Mouse (Mus musculus) left cerebral cortex, adult 18-20 months (tissue): ENCODE measurements around the gene Gm2000. TPM values are rescaled to one million over a fixed set of nuclear protein-coding genes. Genes with fewer than 3 reads are reported as not detected.
"Not testable (repeated sequence)": the region's sequence is repeated elsewhere in the genome, so short reads cannot be mapped to it uniquely, and the experiment has no call there.

Experiments
- DNase-seq, 2 experiments: peaks; one replicate each; pipeline ENCODE4 v3.0.0; 2021 to 2022; ENCODE audit warnings: low spot score in 2 of 2, mixed read lengths in 1 of 2
- long read RNA-seq, 2 experiments: library from polyadenylated mRNA; stranded (forward); transcript quantifications; one replicate each; pipeline ENCODE4 v2.0.0; 2021
- total RNA-seq, 2 experiments: library from RNA; stranded (reverse); gene quantifications; 2 replicates each; pipeline ENCODE4 v1.2.3; 2021

Gene Gm2000
- 100 to 1,000 TPM; 343 to 373 TPM for total RNA-seq
- long read RNA-seq, experiment 1, transcript Gm2000-201 (1 exons, 445 nt), result major isoform, 18 of 18 reads
- long read RNA-seq, experiment 1, partial matches to known transcripts, result 0 of 18 reads
- long read RNA-seq, experiment 1, other reads (novel, unspliced or antisense), result 0 of 18 reads
- long read RNA-seq, experiment 2, transcript Gm2000-201 (1 exons, 445 nt), result major isoform, 18 of 18 reads
- long read RNA-seq, experiment 2, partial matches to known transcripts, result 0 of 18 reads
- long read RNA-seq, experiment 2, other reads (novel, unspliced or antisense), result 0 of 18 reads

DNA sequence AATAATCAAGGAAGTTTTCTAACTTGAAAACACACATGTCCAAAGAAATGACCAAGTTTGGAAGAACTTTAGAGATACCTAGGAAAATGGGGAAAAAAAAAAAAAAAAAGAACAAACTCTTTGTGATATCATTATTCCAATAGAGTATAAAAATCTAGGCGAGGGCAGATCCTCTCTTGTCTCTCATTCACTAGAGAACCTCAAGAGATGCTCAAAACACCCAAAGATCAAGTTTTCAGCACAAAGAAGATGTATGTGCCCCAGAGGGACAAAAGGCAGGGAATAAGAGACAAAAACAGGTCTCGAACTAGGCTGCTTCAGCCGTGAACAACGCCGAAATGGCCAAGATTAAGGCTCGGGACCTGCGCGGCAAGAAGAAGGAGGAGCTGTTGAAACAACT lies at the start of gene Gm2000:
Gene Gm2000, plus strand, starts transcription at position 301 of the 400 bp plus-strand sequence.
- DNase-seq, result no peak

DNA sequence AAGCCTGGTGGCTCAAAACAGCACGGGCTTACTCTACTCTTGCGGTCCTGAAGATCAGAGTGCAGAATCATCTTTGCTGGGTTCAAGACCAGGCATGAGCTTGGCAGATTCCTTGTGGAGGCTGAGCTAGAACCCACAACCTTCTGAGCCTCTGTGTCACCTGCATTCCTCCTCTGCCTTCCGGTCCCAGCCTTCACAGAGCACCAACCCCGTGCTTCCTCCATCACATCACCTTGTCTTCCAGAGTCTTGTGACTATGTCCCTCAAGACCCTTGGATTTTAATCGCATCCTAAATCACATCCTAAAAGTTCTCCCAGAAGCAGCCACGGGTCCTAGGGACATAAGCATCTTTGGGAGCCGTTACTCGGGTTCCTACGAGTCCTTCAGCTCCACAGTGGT lies 42.7 kb upstream of the Gm2000 start:
- no peak for DNase-seq

DNA sequence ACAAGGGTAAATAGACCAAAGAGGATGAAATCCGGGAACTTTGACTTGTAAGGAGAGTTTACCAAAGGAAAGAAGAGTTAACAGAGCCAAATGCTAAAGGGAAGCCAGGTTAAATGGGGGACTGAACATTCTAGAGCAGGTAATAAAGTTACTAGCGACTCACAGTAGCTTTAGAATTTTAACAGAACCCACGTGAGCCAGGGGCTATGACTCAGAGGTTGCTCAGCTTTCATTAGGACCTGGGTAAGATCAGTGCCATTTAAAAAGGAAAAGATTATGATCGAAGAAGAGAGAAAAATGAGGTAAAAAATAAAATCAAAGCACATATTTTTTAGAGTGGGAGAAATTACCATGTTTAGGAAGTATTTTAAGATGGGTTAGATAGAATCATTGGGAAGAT lies 25.0 kb upstream of the Gm2000 start:
- DNase-seq, result no peak

- no peak for DNase-seq
Observed at GRCm38 (mm10) chr1:156344433-156344832, 21.4 kb upstream of the Gm2000 start.

DNA sequence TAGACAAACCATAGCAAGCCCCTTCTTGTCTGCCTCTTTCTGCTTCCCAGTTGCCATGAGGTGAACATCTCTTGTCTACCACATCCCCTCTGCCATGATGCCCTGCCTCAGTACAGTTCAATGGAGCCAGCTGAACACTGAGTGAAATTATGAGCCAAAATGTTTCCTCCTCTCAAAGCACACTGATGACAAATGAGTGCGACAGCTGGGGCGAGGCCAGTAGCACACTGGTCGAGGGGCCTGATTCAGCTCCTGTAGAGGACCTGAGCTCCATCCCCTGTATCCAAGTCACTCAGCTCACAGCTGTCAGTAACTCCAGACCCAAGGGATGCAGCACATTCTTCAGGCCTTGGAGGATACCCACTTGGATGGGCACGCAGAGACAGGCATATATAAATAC lies 20.2 kb upstream of the Gm2000 start:
- DNase-seq, result no peak

- DNase-seq, result no peak
Observed at GRCm38 (mm10) chr1:156349031-156349430, 16.8 kb upstream of the Gm2000 start.

- DNase-seq, result no peak
Observed at GRCm38 (mm10) chr1:156350441-156350840, 15.4 kb upstream of the Gm2000 start.

GRCm38 (mm10) chr1:156352466-156352865 lies 13.4 kb upstream of the Gm2000 start:
- DNase-seq, result no peak

DNA sequence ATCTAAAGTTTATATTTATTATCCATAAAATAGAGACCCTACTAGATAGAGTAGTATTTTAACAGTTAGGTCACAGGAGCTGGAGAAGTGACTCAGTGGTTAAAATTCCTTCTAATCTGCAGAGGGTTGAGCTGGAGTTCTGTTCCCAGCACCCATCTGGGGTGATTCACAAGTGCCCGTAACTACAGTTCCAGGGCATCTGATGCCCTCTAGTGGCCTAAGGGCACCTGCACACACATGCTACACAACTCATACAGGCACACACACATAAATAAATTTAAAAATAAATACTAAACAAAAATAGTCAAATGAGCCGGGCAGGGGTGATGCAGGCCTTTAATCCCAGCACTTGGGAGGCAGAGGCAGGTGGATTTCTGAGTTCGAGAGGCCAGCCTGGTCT lies 15.4 kb downstream of the Gm2000 start:
- no peak for DNase-seq

DNA sequence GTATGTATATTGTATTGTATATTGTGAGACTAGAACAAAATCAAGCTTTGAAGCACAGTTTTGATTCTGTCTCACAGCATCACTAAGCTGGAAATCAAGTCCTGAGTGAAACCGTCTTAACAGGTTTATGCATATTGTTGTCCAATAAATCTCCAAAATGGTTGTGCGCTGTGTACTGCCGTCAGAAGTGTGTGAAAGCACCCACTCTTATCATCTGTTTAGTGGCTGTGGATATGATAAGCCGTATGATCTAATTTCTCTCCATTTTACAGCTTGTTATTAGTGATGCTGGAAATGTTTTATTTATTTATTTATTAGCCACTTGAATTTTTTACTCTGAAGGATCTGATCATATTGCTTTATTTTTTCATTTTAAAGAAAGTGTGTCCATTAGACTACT lies 20.4 kb downstream of the Gm2000 start:
- no peak for DNase-seq

DNA sequence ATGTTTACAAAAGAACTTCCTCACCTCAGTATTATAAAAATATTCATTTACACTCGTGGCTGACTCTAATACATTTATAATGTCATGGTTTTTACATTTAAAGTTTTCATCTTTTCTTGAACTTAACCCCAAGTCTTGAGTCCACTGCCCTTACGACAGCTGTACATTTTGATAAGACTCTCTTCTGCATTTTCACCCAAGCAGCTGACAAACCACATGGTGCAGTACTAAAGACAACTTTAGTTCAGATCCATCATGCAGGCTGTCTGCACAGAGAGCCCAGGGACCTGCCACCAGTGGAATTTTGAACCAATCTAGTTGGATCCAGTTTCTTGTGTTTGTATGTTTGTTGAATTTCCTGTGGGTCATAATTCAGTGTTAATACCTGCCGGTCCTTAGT lies 21.0 kb downstream of the Gm2000 start:
- DNase-seq, result no peak

GRCm38 (mm10) chr1:156393148-156393547 lies 27.3 kb downstream of the Gm2000 start:
- no peak for DNase-seq

GRCm38 (mm10) chr1:156400159-156400558 lies 34.3 kb downstream of the Gm2000 start:
- DNase-seq, result not testable (repeated sequence)

DNA sequence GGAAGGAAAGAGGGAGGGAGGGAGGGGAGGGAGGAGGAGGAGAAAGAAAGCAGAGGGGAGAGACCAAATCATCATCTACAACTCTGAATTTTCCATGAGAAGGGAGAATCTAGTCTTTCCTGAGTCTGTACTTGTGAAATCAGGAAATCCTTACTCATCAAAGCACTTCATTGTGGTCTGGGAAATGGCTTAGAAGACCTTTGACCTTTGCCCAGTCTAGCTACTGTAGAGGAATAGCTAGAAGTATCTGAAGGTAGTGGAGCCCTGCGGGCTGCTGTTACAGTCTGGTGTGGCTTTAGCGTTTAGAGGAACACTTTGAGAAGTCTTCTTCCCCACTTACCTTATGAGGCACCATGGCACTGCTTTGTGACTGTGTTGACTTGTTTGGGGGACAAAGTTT lies 36.7 kb downstream of the Gm2000 start:
- no peak for DNase-seq

GRCm38 (mm10) chr1:156403251-156403650 lies 37.4 kb downstream of the Gm2000 start:
- no peak for DNase-seq

DNA sequence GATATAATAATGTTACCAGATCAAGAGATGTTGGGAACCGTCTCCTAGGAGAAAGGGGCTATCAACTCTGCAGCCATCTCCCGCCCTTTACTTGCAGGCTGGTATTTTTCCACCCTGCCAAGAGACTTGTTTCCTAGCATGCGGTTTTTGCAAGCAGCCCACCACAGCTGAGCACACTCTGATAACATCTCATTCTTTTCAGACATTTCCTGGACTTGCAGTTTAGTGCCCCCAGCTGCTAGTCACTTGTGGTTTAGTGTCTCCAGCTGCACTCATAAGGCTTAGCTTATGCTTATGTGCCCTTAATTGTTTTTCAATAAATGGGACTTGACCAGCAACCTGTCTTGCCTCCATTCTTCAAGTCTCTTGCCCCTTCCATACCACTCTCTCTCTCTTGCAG lies 42.2 kb downstream of the Gm2000 start:
- DNase-seq, result no peak

- no peak for DNase-seq
Observed at GRCm38 (mm10) chr1:156408521-156408920, 42.7 kb downstream of the Gm2000 start.

Other genes starting within 250 kb of the Gm2000 start
- 1 to 10 TPM; 5.7 to 7.7 TPM for gene Fam163a, start 161.0 kb upstream of the Gm2000 start, total RNA-seq
- gene Tdrd5, start 62.4 kb upstream of the Gm2000 start, total RNA-seq, result 1 to 10 TPM; 2.2 to 3.3 TPM
- under 1 TPM; 0.68 to 1.00 TPM for gene Nphs2, start 55.3 kb upstream of the Gm2000 start, total RNA-seq
- gene Axdnd1, start 55.1 kb downstream of the Gm2000 start, total RNA-seq, result under 1 TPM; 0.35 to 0.53 TPM
- 10 to 100 TPM; 46.0 to 56.1 TPM for gene Soat1, start 108.3 kb downstream of the Gm2000 start, total RNA-seq
- gene Gm10031, start 158.0 kb downstream of the Gm2000 start, total RNA-seq, result 10 to 100 TPM; 47.9 to 49.9 TPM
- 10 to 100 TPM; 55.5 to 64.0 TPM for gene Abl2, start 192.7 kb downstream of the Gm2000 start, total RNA-seq